Mouse (Mus musculus) kidney, adult 9 months (tissue): ENCODE measurements around the gene Gfra4.
A peak's percentile ranks its signal among the peaks of the same experiment; 100 is the strongest.
"Not testable (repeated sequence)": the region's sequence is repeated elsewhere in the genome, so short reads cannot be mapped to it uniquely, and the experiment has no call there.

ENCODE experiments used
- DNase-seq: peaks from one replicate; pipeline ENCODE4 v3.0.0; 2022

Gene Gfra4

GRCm38 (mm10) chr2:131044989-131045720 is 2.3 kb upstream of the Gfra4 start:
- peak; percentile 18 for DNase-seq

- DNase-seq, result peak; percentile 20
Observed at GRCm38 (mm10) chr2:131044354-131044852, 1.5 kb upstream of the Gfra4 start.

- DNase-seq, result no peak
Observed at GRCm38 (mm10) chr2:131040854-131041825, 1.7 kb downstream of the Gfra4 start.

GRCm38 (mm10) chr2:131038675-131039074 is 4.2 kb downstream of the Gfra4 start:
- DNase-seq, result no peak

- DNase-seq, result no peak
Observed at GRCm38 (mm10) chr2:131038197-131038596, 4.7 kb downstream of the Gfra4 start.

GRCm38 (mm10) chr2:131037226-131037990 is 5.5 kb downstream of the Gfra4 start:
- DNase-seq, result peak; percentile 33

- DNase-seq, result no peak
Observed at GRCm38 (mm10) chr2:131036757-131037156, 6.1 kb downstream of the Gfra4 start.

- no peak for DNase-seq
Observed at GRCm38 (mm10) chr2:131036343-131036742, 6.5 kb downstream of the Gfra4 start.

GRCm38 (mm10) chr2:131031406-131031805 is 11.5 kb downstream of the Gfra4 start:
- not testable (repeated sequence) for DNase-seq

- no peak for DNase-seq
Observed at GRCm38 (mm10) chr2:131030998-131031397, 11.9 kb downstream of the Gfra4 start.

- DNase-seq, result no peak
Observed at GRCm38 (mm10) chr2:131030561-131030960, 12.3 kb downstream of the Gfra4 start.

GRCm38 (mm10) chr2:131029065-131029935 is 13.6 kb downstream of the Gfra4 start:
- DNase-seq, result peak; percentile 16

GRCm38 (mm10) chr2:131026941-131027340 is 15.9 kb downstream of the Gfra4 start:
- no peak for DNase-seq

GRCm38 (mm10) chr2:131025230-131025629 is 17.7 kb downstream of the Gfra4 start:
- no peak for DNase-seq

- no peak for DNase-seq
Observed at GRCm38 (mm10) chr2:131010566-131010965, 32.3 kb downstream of the Gfra4 start.

- DNase-seq, result no peak
Observed at GRCm38 (mm10) chr2:131009123-131009522, 33.8 kb downstream of the Gfra4 start.

GRCm38 (mm10) chr2:130992818-130993217 is 50.1 kb downstream of the Gfra4 start:
- no peak for DNase-seq
